Mouse (Mus musculus) midbrain, embryonic 14.5 days (tissue): ENCODE measurements at regions not wholly inside any gene's neighbourhood (a gene's known extent, or its start where the extent isn't known, plus 50 kb on each side); places are given as distances from the start of the nearest gene placed in this dataset.

Experiments used
- ATAC-seq: fragments of 200-750 bp; cut with Nextera tagmentation; 2 replicates; pipeline ENCODE4 v1.8.0; 2017; ENCODE audit warnings: moderate number of reproducible peaks, moderate library complexity; ENCODE audit not compliant: low FRiP score, low TSS enrichment
- DNase-seq: peaks from one replicate; pipeline ENCODE4 v3.0.0-alpha.2; 2015
- H3K27ac ChIP-seq: fragments of 300-500 bp; sonication (generic); replicated peaks from 2 replicates; pipeline ENCODE4 v1.5.1; 2014; ENCODE audit warnings: mild to moderate bottlenecking, low read depth, low read length, moderate library complexity
- H3K27me3 ChIP-seq: fragments of 300-500 bp; sonication (generic); 2 replicates; pipeline ENCODE4 v1.6.1; 2014; ENCODE audit warnings: low read length, control low read depth, mixed read lengths; ENCODE audit not compliant: control insufficient read depth, insufficient read depth
- H3K36me3 ChIP-seq: fragments of 300-500 bp; sonication (generic); 2 replicates; pipeline ENCODE4 v1.6.1; 2014; ENCODE audit warnings: low read length, control low read depth; ENCODE audit not compliant: control insufficient read depth, insufficient read depth
- H3K4me1 ChIP-seq: fragments of 300-500 bp; sonication (generic); 2 replicates; pipeline ENCODE4 v1.6.1; 2014; ENCODE audit warnings: mild to moderate bottlenecking, antibody characterized with exemption, low read length, control low read depth; ENCODE audit not compliant: control insufficient read depth, insufficient read depth
- H3K4me2 ChIP-seq: fragments of 300-500 bp; sonication (generic); 2 replicates; pipeline ENCODE4 v1.6.1; 2014; ENCODE audit warnings: mild to moderate bottlenecking, low read length, moderate library complexity
- H3K4me3 ChIP-seq: fragments of 300-500 bp; sonication (generic); replicated peaks from 2 replicates; pipeline ENCODE4 v1.5.1; 2014; ENCODE audit warnings: low read depth, low read length
- H3K9ac ChIP-seq: fragments of 300-500 bp; sonication (generic); replicated peaks from 2 replicates; pipeline ENCODE4 v1.6.1; 2014; ENCODE audit warnings: mild to moderate bottlenecking, low read length, moderate library complexity
- H3K9me3 ChIP-seq: fragments of 300-500 bp; sonication (generic); 2 replicates; pipeline ENCODE4 v1.6.1; 2016; ENCODE audit warnings: low read length, control low read depth, mixed read lengths; ENCODE audit not compliant: control insufficient read depth
- WGBS: fragments of 180-500 bp; shearing (Covaris S2); extraction: QIAGEN DNeasy Blood & Tissue Kit; methylation state at CpG from one replicate; pipeline ENCODE4 v1.1.7; 2014; 5-methylcytosine and 5-hydroxymethylcytosine counted together

GRCm38 (mm10) chr10:116726031-116726430, 144.7 kb upstream of the Cnot2 start:
- H3K27me3 ChIP-seq, result no peaks in the 10 kb centered on the region
- 92% methylated on average over 5 of the region's 5 CpGs for WGBS
- no peak overlapping the region for H3K4me2 ChIP-seq
- no peak overlapping the region for H3K27ac ChIP-seq
- no peaks in the 10 kb centered on the region; the same call in 1 of the 2 replicates for H3K4me1 ChIP-seq
- no peak overlapping the region for H3K9ac ChIP-seq
- no peak for ATAC-seq
- no peaks in the 10 kb centered on the region for H3K36me3 ChIP-seq
- no peak for DNase-seq
- no peak overlapping the region for H3K4me3 ChIP-seq
- H3K9me3 ChIP-seq, result no peaks in the 10 kb centered on the region

- Histone ChIP-seq H3K27ac (no peak overlapping the region), H3K4me3 (no peak overlapping the region), H3K4me2 (no peak overlapping the region), H3K36me3 (no peaks in the 10 kb centered on the region), H3K9ac (no peak overlapping the region), H3K9me3 (no peaks in the 10 kb centered on the region), H3K27me3 (no peaks in the 10 kb centered on the region), H3K4me1 (0 out of 2 replicates have a peak, but pooled peaks cover 2% of the 10 kb centered on the region)
- ATAC-seq, result no peak
- 97% methylated on average over 9 of the region's 9 CpGs for WGBS
- DNase-seq, result no peak
These were observed 140.7 kb upstream of the Cnot2 start for GRCm38 (mm10) chr10:116721986-116722385.

GRCm38 (mm10) chr10:116719616-116720015, 138.3 kb upstream of the Cnot2 start:
- Histone ChIP-seq H3K4me3 (no peak overlapping the region), H3K4me2 (no peak overlapping the region), H3K4me1 (0 out of 2 replicates have a peak, but pooled peaks cover 2% of the 10 kb centered on the region), H3K9ac (no peak overlapping the region), H3K9me3 (no peaks in the 10 kb centered on the region), H3K27ac (no peak overlapping the region), H3K27me3 (no peaks in the 10 kb centered on the region), H3K36me3 (no peaks in the 10 kb centered on the region)
- no peak for DNase-seq
- no peak for ATAC-seq
- WGBS, result 88% methylated on average over 5 of the region's 5 CpGs

- no peak overlapping the region for H3K27ac ChIP-seq
These were observed 136.7 kb upstream of the Cnot2 start for GRCm38 (mm10) chr10:116717961-116718360.

GRCm38 (mm10) chr10:116717017-116717643, 135.8 kb upstream of the Cnot2 start:
- Histone ChIP-seq H3K27me3 (no peaks in the 10 kb centered on the region), H3K36me3 (no peaks in the 10 kb centered on the region), H3K9ac (no peak overlapping the region), H3K9me3 (no peaks in the 10 kb centered on the region), H3K4me2 (no peak overlapping the region), H3K27ac (no peak overlapping the region), H3K4me1 (0 out of 2 replicates have a peak, but pooled peaks cover 2% of the 10 kb centered on the region), H3K4me3 (no peak overlapping the region)
- DNase-seq, result no peak
- no peak for ATAC-seq
- WGBS, result 87% methylated on average over 4 of the region's 4 CpGs

More at GRCm38 (mm10) chr10:116717961-116718360, 136.7 kb upstream of the Cnot2 start:
- Histone ChIP-seq H3K4me3 (no peak overlapping the region), H3K36me3 (no peaks in the 10 kb centered on the region), H3K27me3 (no peaks in the 10 kb centered on the region), H3K4me2 (no peak overlapping the region), H3K9me3 (no peaks in the 10 kb centered on the region), H3K9ac (no peak overlapping the region), H3K4me1 (0 out of 2 replicates have a peak, but pooled peaks cover 2% of the 10 kb centered on the region)
- ATAC-seq (no peak), DNase-seq (no peak)
- WGBS, result 66% methylated on average over 10 of the region's 10 CpGs

- 67% methylated on average over 11 of the region's 11 CpGs for WGBS
- no peak for DNase-seq
- no peaks in the 10 kb centered on the region for H3K27me3 ChIP-seq
- H3K4me2 ChIP-seq, result no peak overlapping the region
- H3K27ac ChIP-seq, result no peak overlapping the region
- no peak for ATAC-seq
- H3K36me3 ChIP-seq, result no peaks in the 10 kb centered on the region
- no peak overlapping the region for H3K9ac ChIP-seq
- H3K4me3 ChIP-seq, result no peak overlapping the region
- H3K9me3 ChIP-seq, result no peaks in the 10 kb centered on the region
- 0 out of 2 replicates have a peak, but pooled peaks cover 2% of the 10 kb centered on the region for H3K4me1 ChIP-seq
These were observed 132.1 kb upstream of the Cnot2 start for GRCm38 (mm10) chr10:116713456-116713855.

- 84% methylated on average over 6 of the region's 6 CpGs for WGBS
- ATAC-seq (no peak), DNase-seq (no peak)
- Histone ChIP-seq H3K27ac (no peak overlapping the region), H3K9me3 (no peaks in the 10 kb centered on the region), H3K4me2 (no peak overlapping the region), H3K27me3 (no peaks in the 10 kb centered on the region), H3K4me3 (no peak overlapping the region), H3K4me1 (no peaks in the 10 kb centered on the region), H3K9ac (no peak overlapping the region), H3K36me3 (no peaks in the 10 kb centered on the region)
These were observed 125.7 kb upstream of the Cnot2 start for GRCm38 (mm10) chr10:116707025-116707424.

- H3K9me3 ChIP-seq, result no peaks in the 10 kb centered on the region
- H3K27me3 ChIP-seq, result no peaks in the 10 kb centered on the region
- WGBS, result 89% methylated on average over 5 of the region's 5 CpGs
- H3K36me3 ChIP-seq, result no peaks in the 10 kb centered on the region
- ATAC-seq (no peak), DNase-seq (no peak)
- H3K27ac ChIP-seq, result no peak overlapping the region
- no peak overlapping the region for H3K4me2 ChIP-seq
- H3K9ac ChIP-seq, result no peak overlapping the region
- no peaks in the 10 kb centered on the region for H3K4me1 ChIP-seq
- no peak overlapping the region for H3K4me3 ChIP-seq
These were observed 120.0 kb upstream of the Cnot2 start for GRCm38 (mm10) chr10:116701281-116701680.

- 66% methylated on average over 8 of the region's 8 CpGs for WGBS
- Histone ChIP-seq H3K9me3 (no peaks in the 10 kb centered on the region), H3K27ac (no peak overlapping the region), H3K9ac (no peak overlapping the region), H3K27me3 (no peaks in the 10 kb centered on the region), H3K4me3 (no peak overlapping the region), H3K4me2 (no peak overlapping the region), H3K36me3 (no peaks in the 10 kb centered on the region), H3K4me1 (no peaks in the 10 kb centered on the region)
- ATAC-seq (no peak), DNase-seq (no peak)
These were observed 118.4 kb upstream of the Cnot2 start for GRCm38 (mm10) chr10:116699711-116700110.
